Mouse (Mus musculus) mesoderm, embryonic 11.5 days (tissue): Measurements from ENCODE around the gene Sp1.

Source experiments
- DNase-seq: peaks from one replicate; pipeline ENCODE4 v3.0.0-alpha.2; 2012; ENCODE audit warnings: low read depth, low spot score

The Sp1 gene

DNA sequence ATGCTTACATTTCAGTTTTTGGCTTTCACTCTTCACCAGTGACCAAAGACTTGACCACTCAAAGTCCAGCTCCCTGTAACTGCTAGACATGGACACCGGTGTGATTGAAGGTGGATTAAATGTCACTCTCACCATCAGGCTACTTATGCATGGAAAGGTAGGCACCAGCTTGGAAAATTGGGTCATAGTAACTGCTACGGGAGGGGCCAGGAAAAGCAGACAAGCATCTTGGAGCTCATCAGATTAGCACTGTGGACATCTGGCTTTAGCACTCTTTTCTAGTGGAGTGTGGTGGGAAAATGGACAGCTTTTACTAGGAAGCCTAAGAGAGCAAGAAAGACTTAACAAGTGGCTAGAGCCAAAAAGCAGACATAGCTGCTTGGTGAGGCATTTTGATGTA, 67.3 kb downstream of the Sp1 start:
- DNase-seq, result no peak

DNA sequence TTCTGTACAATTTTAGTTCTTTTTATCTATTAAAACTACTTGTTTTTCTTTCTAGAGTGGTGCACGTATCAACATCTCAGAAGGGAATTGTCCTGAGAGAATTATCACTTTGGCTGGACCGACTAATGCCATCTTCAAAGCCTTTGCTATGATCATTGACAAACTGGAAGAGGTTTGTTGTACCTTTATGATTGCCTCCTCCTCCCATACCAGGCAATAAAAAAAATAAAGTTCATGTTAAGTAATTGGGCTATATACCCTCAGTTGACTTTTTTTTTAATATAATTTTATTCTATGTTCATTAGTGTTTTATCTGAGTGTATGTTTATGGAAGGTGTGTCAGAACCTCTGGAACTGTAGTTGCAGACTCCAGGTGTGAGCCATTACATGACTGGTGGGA, 68.6 kb downstream of the Sp1 start:
- no peak for DNase-seq

DNA sequence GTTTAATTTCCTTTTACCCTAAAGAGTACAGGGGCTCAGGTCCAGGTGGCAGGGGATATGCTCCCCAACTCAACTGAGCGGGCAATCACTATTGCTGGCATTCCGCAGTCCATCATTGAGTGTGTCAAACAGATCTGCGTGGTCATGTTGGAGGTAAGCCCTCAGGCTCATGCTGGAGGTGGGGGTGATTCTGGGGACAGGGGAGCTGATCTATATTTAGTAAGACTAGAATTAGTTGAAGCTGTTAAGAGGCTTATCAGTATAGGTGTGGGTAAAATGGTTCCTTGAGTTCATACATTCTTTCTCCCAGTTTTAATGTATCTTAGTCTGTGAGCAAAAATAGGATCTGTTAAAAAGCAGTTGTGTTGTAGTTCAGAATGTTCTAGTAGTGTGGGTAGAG, 77.2 kb downstream of the Sp1 start:
- DNase-seq, result no peak

DNA sequence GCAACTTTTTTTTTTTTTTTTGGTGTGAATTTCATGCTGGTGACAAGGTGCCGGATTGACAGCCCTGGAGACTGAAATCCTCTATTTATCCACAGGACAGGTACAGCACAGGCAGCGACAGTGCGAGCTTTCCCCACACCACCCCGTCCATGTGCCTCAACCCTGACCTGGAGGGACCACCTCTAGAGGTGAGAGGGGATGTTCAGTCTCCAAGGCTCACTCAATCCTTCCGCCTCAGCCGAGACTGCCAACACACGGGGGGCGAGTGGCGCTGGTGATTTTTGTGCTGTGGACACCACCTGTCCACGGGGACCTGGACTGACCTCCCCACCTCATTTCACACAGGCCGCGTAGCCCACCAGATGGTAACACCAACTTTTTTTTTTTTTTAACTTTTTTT, 79.9 kb downstream of the Sp1 start:
- DNase-seq, result no peak
